Comparison of ENCODE assay signal across 10 mouse cellular contexts in genomic region chr15:100735095-100735952, GRCm38 (mm10). TPM values are rescaled to one million over a fixed set of nuclear protein-coding genes. Genes with fewer than 3 reads are reported as not detected.
A peak's percentile ranks its signal among the peaks of the same experiment; 100 is the strongest.
DNase-seq lines count a peak whose midpoint lies in the region.
"Had no signal": no experiment of that assay in that cellular context is flagged by ENCODE, and none has a peak within 500 bp of the region (broad histone marks: within the 10 kb centered on the region; RNA-seq: fewer than 3 reads in every experiment).

No protein-coding gene starts in this region.

- intact Hi-C loops in heart, postnatal 36 days (cut with DNase I): no loop called here

- DNase-seq in heart, adult 11 months: peak; percentile 89
- DNase-seq in heart, postnatal 36 days: no peak
- peak; percentile 54 for DNase-seq in spleen, adult 12 weeks (ENCODE audit: low spot score)
- no peak for DNase-seq in spleen, adult 18-20 months
- DNase-seq in c-Kit-positive CD71-positive TER-119-positive erythroid progenitor cells, embryonic 14.5 days (ENCODE audit: low spot score): peak; percentile 57
- DNase-seq in naive thymus-derived CD4-positive, alpha-beta T cell, adult 2 months (ENCODE audit: low read depth): peak; percentile 30
- no peak for DNase-seq in left cerebral cortex, adult 11 months (ENCODE audit: low spot score)
- DNase-seq in kidney, postnatal 4 days: no peak
- DNase-seq: right cerebral cortex, postnatal 25 days; thymus, adult 2 months had no signal

RNA-seq across cellular contexts. Expression of gene Galnt6, which starts 6.1 kb away (rescaled TPM):
- total RNA-seq in heart, postnatal 36 days (2021): under 1 TPM; 0.72 to 0.98 TPM

RNA-seq across cellular contexts. Expression of gene Slc4a8, which starts 26.2 kb away (rescaled TPM):
- 1 to 10 TPM; 2.3 to 2.7 TPM for total RNA-seq in heart, postnatal 36 days (2021)

RNA-seq across cellular contexts. Expression of gene Cela1, which starts 47.6 kb away (rescaled TPM):
- total RNA-seq in heart, postnatal 36 days (2021): under 1 TPM in 1 of 2 experiments, not detected in 1; 0.98 TPM

Comparison
In these comparisons a context has a peak if more than half of its experiments do, and no peak if none do; other contexts are left out.
1. DNase-seq: peak in heart, adult 11 months (single experiment), spleen, adult 12 weeks (single experiment), c-Kit-positive CD71-positive TER-119-positive erythroid progenitor cells, embryonic 14.5 days (single experiment) and naive thymus-derived CD4-positive, alpha-beta T cell, adult 2 months (single experiment); none in heart, postnatal 36 days (0 of 2), spleen, adult 18-20 months (0 of 2), left cerebral cortex, adult 11 months (single experiment) and kidney, postnatal 4 days (0 of 2).